9 mouse cellular contexts compared by ENCODE assay signal in genomic region chr7:19871943-19872601, GRCm38 (mm10). TPM values are rescaled to one million over a fixed set of nuclear protein-coding genes. Genes with fewer than 3 reads are reported as not detected.
A peak's percentile ranks its signal among the peaks of the same experiment; 100 is the strongest.
DNase-seq lines count a peak whose midpoint lies in the region; ATAC-seq and TF ChIP-seq lines count a peak whose summit lies in the region.
"Had no signal": no experiment of that assay in that cellular context is flagged by ENCODE, and none has a peak within 500 bp of the region (broad histone marks: within the 10 kb centered on the region; RNA-seq: fewer than 3 reads in every experiment).

No protein-coding gene starts in this region.

- no peak overlapping the region for H3K9ac ChIP-seq in heart, adult 2 months (ENCODE audit: low read depth, low read length)
- no peak overlapping the region for H3K9ac ChIP-seq in ES-Bruce4 (ENCODE audit: low read depth, poor library complexity, severe bottlenecking)
- H3K9ac ChIP-seq in embryonic facial prominence, embryonic 11.5 days (replicated peaks; ENCODE audit: low read length) = no peak overlapping the region
- no peak overlapping the region for H3K9ac ChIP-seq in hindbrain, embryonic 11.5 days (ENCODE audit: low read depth, low read length)

- WGBS in heart, adult 2 months = 32% methylated on average over 5 of the region's 5 CpGs
- 40% methylated on average over 5 of the region's 5 CpGs for WGBS in embryonic facial prominence, embryonic 11.5 days
- WGBS in hindbrain, embryonic 11.5 days = 48% methylated on average over 5 of the region's 5 CpGs

- H3K36me3 ChIP-seq in heart, adult 2 months (ENCODE audit: control insufficient read depth, insufficient read depth, low read length) = no peaks in the 10 kb centered on the region
- H3K36me3 ChIP-seq in ES-Bruce4 (ENCODE audit: control insufficient read depth, insufficient read depth, low read length, poor library complexity, severe bottlenecking) = no peaks in the 10 kb centered on the region
- H3K36me3 ChIP-seq in embryonic facial prominence, embryonic 11.5 days (replicated peaks; ENCODE audit: control insufficient read depth, insufficient read depth, low read depth, low read length) = no peaks in the 10 kb centered on the region
- H3K36me3 ChIP-seq in hindbrain, embryonic 11.5 days (ENCODE audit: control insufficient read depth, insufficient read depth, low read length) = no peaks in the 10 kb centered on the region

- peak; percentile 86 for TF ChIP-seq CTCF in heart, adult 2 months (IDR thresholded peaks at IDR 0.05)
- peak; percentile 87 for TF ChIP-seq CTCF in ES-Bruce4 (IDR thresholded peaks at IDR 0.05; ENCODE audit: low read depth, low read length)

- intact Hi-C loops in heart, adult 2 months (cut with DNase I) = loop anchor here (1.0 to 5.0 kb wide), 3 partner anchors 23 to 120 kb away; partner anchors contain the start of gene Nectin2
- intact Hi-C loops in heart, postnatal 25 days (cut with DNase I) = loop anchor here (1.0 to 2.0 kb wide), 3 partner anchors 23 to 70 kb away; no protein-coding TSS in a partner anchor

- H3K79me2 ChIP-seq in heart, adult 2 months (replicated peaks; ENCODE audit: control insufficient read depth, insufficient read depth, low read length) = no peaks in the 10 kb centered on the region

- TF ChIP-seq POLR2A in heart, adult 2 months (IDR thresholded peaks at IDR 0.05; ENCODE audit: insufficient read depth, low read depth, low read length) = no peak
- no peak for TF ChIP-seq POLR2A in ES-Bruce4 (IDR thresholded peaks at IDR 0.05; ENCODE audit: insufficient read depth, low read length)

- no peak overlapping the region for H3K4me3 ChIP-seq in heart, adult 2 months
- H3K4me3 ChIP-seq in ES-Bruce4 (ENCODE audit: low read depth, low read length) = no peak overlapping the region
- no peak overlapping the region for H3K4me3 ChIP-seq in embryonic facial prominence, embryonic 11.5 days (ENCODE audit: low read depth, low read length)
- no peak overlapping the region for H3K4me3 ChIP-seq in hindbrain, embryonic 11.5 days (ENCODE audit: low read depth, low read length)

- no peaks in the 10 kb centered on the region for H3K9me3 ChIP-seq in ES-Bruce4 (replicated peaks; ENCODE audit: control insufficient read depth, insufficient read depth, low read length, poor library complexity, severe bottlenecking)
- no peaks in the 10 kb centered on the region for H3K9me3 ChIP-seq in embryonic facial prominence, embryonic 11.5 days (replicated peaks; ENCODE audit: control insufficient read depth, low read length)
- no peaks in the 10 kb centered on the region for H3K9me3 ChIP-seq in hindbrain, embryonic 11.5 days (ENCODE audit: control insufficient read depth, low read length)

- DNase-seq in heart, adult 2 months = peak; percentile 54 to 71
- DNase-seq in heart, postnatal 25 days (ENCODE audit: low spot score) = no peak
- peak; percentile 43 for DNase-seq in embryonic facial prominence, embryonic 11.5 days (ENCODE audit: low spot score)
- DNase-seq in lung, postnatal 36 days = peak; percentile 67
- no peak for DNase-seq in layer of hippocampus, postnatal 14 days (ENCODE audit: low spot score in 2 of 2)
- no peak for DNase-seq in hindbrain, embryonic 11.5 days (ENCODE audit: low spot score)
- no peak for DNase-seq in cerebellum, adult 11 months

- H3K27me3 ChIP-seq in heart, adult 2 months (ENCODE audit: control insufficient read depth, insufficient read depth, low read length) = no peaks in the 10 kb centered on the region
- no peaks in the 10 kb centered on the region for H3K27me3 ChIP-seq in ES-Bruce4 (ENCODE audit: control insufficient read depth, insufficient read depth, low read length, poor library complexity, severe bottlenecking)
- H3K27me3 ChIP-seq in embryonic facial prominence, embryonic 11.5 days (ENCODE audit: control insufficient read depth, insufficient read depth, low read length) = no peaks in the 10 kb centered on the region
- H3K27me3 ChIP-seq in hindbrain, embryonic 11.5 days (ENCODE audit: control insufficient read depth, insufficient read depth, low read length) = no peaks in the 10 kb centered on the region

- no peak; the same call in 1 of the 2 replicates for ATAC-seq in embryonic facial prominence, embryonic 11.5 days (replicated peaks; ENCODE audit: insufficient number of reproducible peaks, low FRiP score, low TSS enrichment, low read depth)
- no peak for ATAC-seq in hindbrain, embryonic 11.5 days (ENCODE audit: low FRiP score)

- TF ChIP-seq EP300 in heart, adult 2 months (IDR thresholded peaks at IDR 0.05; ENCODE audit: insufficient read depth, low read depth, low read length) = peak; percentile 79; the same call in 1 of the 2 replicates
- TF ChIP-seq EP300 in ES-Bruce4 (IDR thresholded peaks at IDR 0.05; ENCODE audit: insufficient read depth, low read depth, low read length) = 0 out of 2 replicates have a peak, but pooled peaks have one; percentile 18

- H3K4me2 ChIP-seq in embryonic facial prominence, embryonic 11.5 days (ENCODE audit: low read depth, low read length) = no peak overlapping the region
- H3K4me2 ChIP-seq in hindbrain, embryonic 11.5 days (replicated peaks; ENCODE audit: low read depth, low read length) = no peak overlapping the region

- peak overlapping the region; percentile 78 for H3K27ac ChIP-seq in heart, adult 2 months
- no peak overlapping the region for H3K27ac ChIP-seq in ES-Bruce4 (ENCODE audit: insufficient read depth, low read length)
- no peak overlapping the region for H3K27ac ChIP-seq in embryonic facial prominence, embryonic 11.5 days (replicated peaks; ENCODE audit: low read depth, low read length)
- H3K27ac ChIP-seq in hindbrain, embryonic 11.5 days (ENCODE audit: low read depth, low read length) = no peak overlapping the region

- H3K4me1 ChIP-seq in heart, adult 2 months (ENCODE audit: control insufficient read depth, insufficient read depth, low read length) = peaks cover 10% of the 10 kb centered on the region
- H3K4me1 ChIP-seq in ES-Bruce4 (ENCODE audit: control insufficient read depth, insufficient read depth, low read length) = no peaks in the 10 kb centered on the region
- no peaks in the 10 kb centered on the region for H3K4me1 ChIP-seq in embryonic facial prominence, embryonic 11.5 days (ENCODE audit: control insufficient read depth, insufficient read depth, low read length)
- H3K4me1 ChIP-seq in hindbrain, embryonic 11.5 days (replicated peaks; ENCODE audit: control insufficient read depth, insufficient read depth, low read length) = no peaks in the 10 kb centered on the region

RNA-seq across cellular contexts. Expression of gene Ceacam16, which starts 11.0 kb away (rescaled TPM):
- under 1 TPM in 1 of 2 experiments, not detected in 1; 0.14 TPM for total RNA-seq in heart, adult 2 months (2021)
- 0.35 and 0.66 TPM in 2 replicates for polyA plus RNA-seq in heart, adult 2 months (2012; rRNA removed)
- under 1 TPM in 1 of 2 experiments, not detected in 1; 0.42 TPM for total RNA-seq in heart, postnatal 25 days (2021)
- not detected in 2 replicates for polyA plus RNA-seq in ES-Bruce4 (2011; ENCODE audit: insufficient read depth, insufficient read length, low read depth, missing spikeins)
- not detected in 2 replicates for polyA plus RNA-seq in embryonic facial prominence, embryonic 11.5 days (2014; fragmentation: Nextera tagmentation; extraction: Ambion mirVana)
- not detected for total RNA-seq in layer of hippocampus, postnatal 14 days (2021)
- polyA plus RNA-seq in hindbrain, embryonic 11.5 days (2014; fragmentation: Nextera tagmentation; extraction: Ambion mirVana) = not detected in 2 replicates
- total RNA-seq: layer of hippocampus, postnatal 10 days had no signal

RNA-seq across cellular contexts. Expression of gene Ceacam19, which starts 15.7 kb away (rescaled TPM):
- not detected for total RNA-seq in heart, adult 2 months (2021)
- polyA plus RNA-seq in heart, adult 2 months (2012; rRNA removed) = not detected in 2 replicates
- not detected for total RNA-seq in heart, postnatal 25 days (2021)
- not detected in 2 replicates for polyA plus RNA-seq in ES-Bruce4 (2011; ENCODE audit: insufficient read depth, insufficient read length, low read depth, missing spikeins)
- not detected in 2 replicates for polyA plus RNA-seq in embryonic facial prominence, embryonic 11.5 days (2014; fragmentation: Nextera tagmentation; extraction: Ambion mirVana)
- not detected for total RNA-seq in layer of hippocampus, postnatal 14 days (2021)
- not detected in 2 replicates for polyA plus RNA-seq in hindbrain, embryonic 11.5 days (2014; fragmentation: Nextera tagmentation; extraction: Ambion mirVana)
- total RNA-seq: layer of hippocampus, postnatal 10 days had no signal

RNA-seq across cellular contexts. Expression of gene Gm19345, which starts 20.3 kb away (rescaled TPM):
- total RNA-seq in heart, adult 2 months (2021) = not detected
- not detected in 2 replicates for polyA plus RNA-seq in heart, adult 2 months (2012; rRNA removed)
- total RNA-seq in heart, postnatal 25 days (2021) = not detected
- polyA plus RNA-seq in ES-Bruce4 (2011; ENCODE audit: insufficient read depth, insufficient read length, low read depth, missing spikeins) = 0.82 and 1.1 TPM in 2 replicates
- polyA plus RNA-seq in embryonic facial prominence, embryonic 11.5 days (2014; fragmentation: Nextera tagmentation; extraction: Ambion mirVana) = not detected in 2 replicates
- 1 to 10 TPM; 3.0 to 3.3 TPM for total RNA-seq in layer of hippocampus, postnatal 14 days (2021)
- 0.17 TPM in 1 of 2 replicates, not detected in the other for polyA plus RNA-seq in hindbrain, embryonic 11.5 days (2014; fragmentation: Nextera tagmentation; extraction: Ambion mirVana)

RNA-seq across cellular contexts. Expression of gene Pvr, which starts 48.9 kb away (rescaled TPM):
- total RNA-seq in heart, adult 2 months (2021) = 10 to 100 TPM; 20.1 to 24.5 TPM
- 18.1 and 34.0 TPM in 2 replicates for polyA plus RNA-seq in heart, adult 2 months (2012; rRNA removed)
- 10 to 100 TPM; 19.3 to 20.1 TPM for total RNA-seq in heart, postnatal 25 days (2021)
- 63.5 and 68.1 TPM in 2 replicates for polyA plus RNA-seq in ES-Bruce4 (2011; ENCODE audit: insufficient read depth, insufficient read length, low read depth, missing spikeins)
- polyA plus RNA-seq in embryonic facial prominence, embryonic 11.5 days (2014; fragmentation: Nextera tagmentation; extraction: Ambion mirVana) = 4.2 and 4.8 TPM in 2 replicates
- total RNA-seq in layer of hippocampus, postnatal 14 days (2021) = 10 to 100 TPM; 10.4 to 11.3 TPM
- 2.8 and 3.1 TPM in 2 replicates for polyA plus RNA-seq in hindbrain, embryonic 11.5 days (2014; fragmentation: Nextera tagmentation; extraction: Ambion mirVana)

RNA-seq across cellular contexts. Expression of gene Bcl3, which starts 49.5 kb away (rescaled TPM):
- 1 to 10 TPM; 3.5 to 6.1 TPM for total RNA-seq in heart, adult 2 months (2021)
- 11.9 and 14.0 TPM in 2 replicates for polyA plus RNA-seq in heart, adult 2 months (2012; rRNA removed)
- total RNA-seq in heart, postnatal 25 days (2021) = 1 to 10 TPM; 3.0 to 3.9 TPM
- polyA plus RNA-seq in ES-Bruce4 (2011; ENCODE audit: insufficient read depth, insufficient read length, low read depth, missing spikeins) = 17.3 and 27.3 TPM in 2 replicates
- 1.4 and 2.2 TPM in 2 replicates for polyA plus RNA-seq in embryonic facial prominence, embryonic 11.5 days (2014; fragmentation: Nextera tagmentation; extraction: Ambion mirVana)
- under 1 TPM; 0.38 to 0.78 TPM for total RNA-seq in layer of hippocampus, postnatal 14 days (2021)
- polyA plus RNA-seq in hindbrain, embryonic 11.5 days (2014; fragmentation: Nextera tagmentation; extraction: Ambion mirVana) = 0.26 and 0.33 TPM in 2 replicates

Comparison
In these comparisons a context has a peak if more than half of its experiments do, and no peak if none do; other contexts are left out.
1. DNase-seq: peak in heart, adult 2 months (2 of 2), embryonic facial prominence, embryonic 11.5 days (single experiment) and lung, postnatal 36 days (single experiment); none in heart, postnatal 25 days (single experiment), layer of hippocampus, postnatal 14 days (0 of 2), hindbrain, embryonic 11.5 days (single experiment) and cerebellum, adult 11 months (single experiment).